Mouse (Mus musculus) kidney, postnatal 14 days (tissue): Measurements from ENCODE around the gene Htra3.

ENCODE experiments used
- DNase-seq: peaks from one replicate; pipeline ENCODE4 v3.0.0; 2022; ENCODE audit warnings: mixed read lengths

The Htra3 gene

DNA sequence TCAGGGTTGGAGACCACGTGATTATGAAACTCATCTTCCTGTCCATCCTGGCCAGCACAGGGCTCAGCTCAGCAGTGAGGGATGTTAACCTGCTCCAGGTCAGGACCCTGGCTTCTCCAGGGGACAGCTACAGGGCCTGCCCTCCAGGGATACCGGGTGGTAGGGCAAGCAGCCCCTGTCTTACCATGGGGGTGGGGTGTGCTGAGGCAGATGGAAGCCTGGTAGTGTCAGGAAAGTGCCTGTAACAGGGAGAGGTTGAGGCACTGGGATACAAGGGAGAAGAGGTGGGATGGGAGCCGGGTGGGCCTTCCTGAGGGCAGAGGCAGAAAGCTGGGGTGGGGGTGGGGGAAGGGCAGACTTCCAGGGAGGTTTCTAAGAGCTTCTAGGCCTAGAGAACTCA is 27.3 kb downstream of the Htra3 start:
- no peak for DNase-seq

DNA sequence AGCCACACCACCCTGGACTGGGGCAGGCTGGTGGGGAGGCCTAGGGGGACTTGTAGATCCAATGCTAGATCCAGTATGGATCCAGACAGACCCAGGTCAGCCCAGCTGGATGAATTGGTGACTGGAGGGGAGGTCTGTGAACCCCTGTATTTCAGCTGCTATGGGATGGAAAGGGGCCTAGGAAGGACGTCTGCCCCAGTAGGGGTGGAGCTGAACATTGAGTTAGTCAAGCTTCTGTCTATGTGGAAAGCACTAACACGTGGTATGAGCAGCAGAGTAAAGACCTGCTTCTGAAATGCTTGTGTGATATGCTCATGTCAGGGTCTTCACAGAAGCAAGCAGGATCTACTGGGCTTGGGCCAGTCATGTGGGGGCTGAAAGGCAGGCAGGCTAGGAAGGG is 31.4 kb downstream of the Htra3 start:
- DNase-seq: no peak

DNA sequence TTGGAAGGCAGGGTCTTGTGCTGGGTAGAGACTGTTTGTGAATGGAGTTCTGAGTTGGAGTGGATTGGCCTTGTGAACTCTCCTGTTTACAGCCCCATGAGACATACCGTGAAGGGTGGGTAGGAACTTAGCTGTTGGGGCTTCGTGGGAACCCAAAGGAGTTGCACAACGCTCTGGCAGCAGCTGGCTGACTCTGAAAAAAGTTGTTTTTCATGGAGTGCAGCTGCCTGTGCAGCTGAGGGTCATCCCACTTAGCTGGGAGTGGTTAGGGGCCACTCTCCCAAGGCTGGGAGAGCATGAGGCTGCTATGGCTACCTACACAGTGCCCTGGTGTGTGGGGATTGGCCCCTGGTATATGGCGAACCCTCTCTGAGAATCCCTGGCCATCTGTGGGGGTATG is 32.0 kb downstream of the Htra3 start:
- peak; percentile 35 for DNase-seq

DNA sequence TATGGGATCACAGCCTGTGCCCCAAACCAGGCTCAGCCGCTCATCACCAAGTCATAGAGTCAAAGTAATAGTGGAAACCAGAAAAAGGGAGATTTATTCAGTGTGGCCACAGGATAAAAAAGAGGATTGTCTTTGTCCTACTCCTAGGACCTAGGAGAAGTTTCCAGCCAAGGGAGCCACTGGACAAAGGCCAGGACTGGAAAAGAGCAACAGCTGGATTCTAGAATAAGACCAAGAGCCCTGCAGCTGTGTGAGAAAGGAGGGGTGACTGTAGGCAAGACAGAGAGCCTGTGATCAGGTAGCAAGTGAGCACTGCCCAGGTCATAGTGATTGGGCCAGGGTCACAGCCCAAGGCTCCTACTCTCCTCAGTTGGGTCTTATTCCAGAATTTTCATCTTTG is 32.7 kb downstream of the Htra3 start:
- peak; percentile 37 for DNase-seq

DNA sequence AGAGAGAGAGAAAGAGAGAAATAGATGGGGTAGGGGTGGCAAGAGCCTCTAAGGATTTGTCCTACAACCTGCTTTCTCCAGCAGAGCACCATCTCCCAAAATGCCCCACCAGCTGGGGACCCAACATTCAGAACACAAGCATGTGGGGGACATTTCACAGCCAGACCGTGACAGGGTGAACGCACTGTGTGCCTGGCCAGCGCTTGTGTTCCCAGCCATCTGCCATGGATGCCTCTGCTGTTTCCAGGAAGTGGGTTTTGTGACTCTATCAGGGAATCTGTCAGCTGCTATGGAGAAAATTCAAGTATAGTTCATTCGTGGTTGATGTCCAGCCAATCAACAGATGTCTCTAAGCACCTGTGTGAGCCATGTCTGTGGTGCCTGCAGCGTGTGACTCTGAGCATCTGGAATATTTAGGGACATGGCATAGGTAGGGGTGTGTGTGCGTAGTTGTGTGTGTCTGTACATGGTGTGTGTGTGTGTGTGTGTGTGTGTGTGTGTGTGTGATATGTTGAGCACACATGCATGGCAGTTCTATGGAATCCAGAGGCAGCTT is 33.6 kb downstream of the Htra3 start:
- peak; percentile 22 for DNase-seq

DNA sequence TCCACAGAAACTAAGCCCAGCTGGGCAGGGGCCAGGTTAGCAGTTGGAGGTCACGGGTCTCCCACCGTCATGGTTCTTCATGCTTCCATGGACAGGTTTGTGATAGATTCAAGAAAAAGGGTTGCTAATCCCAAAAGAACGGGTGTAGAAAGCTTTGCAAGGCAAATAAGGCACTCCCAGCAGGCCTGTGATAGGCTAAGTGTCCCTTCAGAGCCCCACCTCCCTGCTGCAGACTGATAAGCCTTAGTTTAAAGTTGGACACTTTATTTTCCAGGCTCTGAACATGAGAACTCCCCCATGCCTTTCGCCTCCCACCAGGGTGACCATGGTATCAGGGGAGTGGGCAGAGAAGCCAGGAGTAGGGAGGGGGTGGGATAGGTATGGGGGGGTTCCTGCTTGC is 35.5 kb downstream of the Htra3 start:
- DNase-seq: no peak

DNA sequence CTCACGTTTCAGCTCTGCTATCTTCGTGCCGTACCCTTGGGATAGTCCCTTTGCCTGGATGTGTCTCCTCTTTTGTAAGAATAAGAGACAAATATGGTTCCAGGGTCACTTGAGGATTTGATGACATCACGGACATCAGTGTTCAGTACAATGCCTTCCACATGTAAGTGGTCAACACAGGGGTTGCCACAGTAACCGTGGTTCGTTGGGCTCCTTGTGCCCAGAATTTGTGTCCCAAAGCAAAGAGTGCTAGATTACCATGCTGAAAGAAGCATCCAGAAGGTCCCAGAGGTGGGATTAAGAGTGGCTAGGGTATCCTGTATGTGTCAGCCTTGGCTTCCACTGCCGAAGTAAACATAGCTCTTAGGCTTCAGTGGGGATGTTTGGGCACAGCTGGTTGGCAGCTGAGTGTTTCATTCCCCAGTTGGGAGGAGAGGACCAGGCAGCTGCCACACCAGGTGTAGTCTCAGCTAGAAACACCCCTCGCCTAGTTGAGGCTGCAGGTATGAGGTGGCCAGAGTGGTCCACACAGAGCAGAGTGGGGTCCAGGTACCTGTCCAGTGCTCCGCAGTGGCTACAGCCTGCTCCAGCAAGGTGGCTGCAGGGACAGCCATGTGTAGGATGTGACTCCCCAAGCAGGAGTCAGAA is 36.1 kb downstream of the Htra3 start:
- DNase-seq: no peak

DNA sequence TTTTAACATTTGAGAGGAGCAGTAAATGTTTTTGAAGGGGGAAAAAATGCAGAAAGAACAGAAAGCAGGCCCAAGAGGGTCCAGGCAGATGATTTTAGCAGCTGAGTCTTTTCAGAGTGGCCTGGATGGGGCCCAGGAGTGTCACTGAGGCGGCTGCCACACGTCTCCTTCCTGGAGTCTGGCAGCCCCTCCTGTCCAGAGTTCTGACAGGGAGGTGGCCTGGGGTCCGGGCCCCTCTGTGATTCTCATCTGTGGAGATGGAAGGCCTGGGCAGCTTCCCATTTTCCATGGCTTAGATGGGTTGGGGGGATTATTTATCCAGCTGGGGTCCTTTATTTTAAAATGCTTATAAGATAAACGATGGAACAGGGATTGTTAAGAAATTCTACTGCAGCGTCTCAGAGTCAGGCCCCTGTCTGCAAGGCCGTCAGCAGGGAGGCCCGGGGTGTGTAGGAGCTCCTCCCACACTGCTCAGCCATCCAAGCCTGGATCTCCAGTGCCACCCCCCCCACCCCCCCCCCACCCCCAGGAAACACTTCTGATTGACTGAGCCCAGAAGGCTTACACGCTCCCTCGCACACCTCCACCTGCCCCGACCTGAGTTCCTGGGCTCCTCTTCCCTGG is 37.5 kb downstream of the Htra3 start:
- DNase-seq: peak; percentile 71

DNA sequence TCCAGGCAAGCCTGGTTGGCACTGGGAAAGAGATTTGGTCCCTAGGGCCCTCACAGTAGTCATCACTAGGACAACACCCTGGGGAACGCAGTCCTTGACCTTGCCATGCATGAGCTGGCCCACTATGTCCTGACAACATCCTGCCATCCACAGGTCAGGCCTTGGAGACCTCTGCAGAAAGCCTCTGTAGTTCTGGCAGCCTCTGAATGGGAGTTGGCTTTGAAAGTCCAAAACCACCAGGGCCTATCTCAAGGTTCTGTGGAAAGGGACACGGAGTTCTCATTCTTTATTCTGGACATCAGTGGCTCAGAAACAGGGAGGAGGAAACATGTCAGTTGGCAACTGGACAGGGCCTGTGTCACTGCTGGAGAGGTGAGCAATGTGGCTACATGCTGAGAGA is 43.6 kb downstream of the Htra3 start:
- DNase-seq: no peak

DNA sequence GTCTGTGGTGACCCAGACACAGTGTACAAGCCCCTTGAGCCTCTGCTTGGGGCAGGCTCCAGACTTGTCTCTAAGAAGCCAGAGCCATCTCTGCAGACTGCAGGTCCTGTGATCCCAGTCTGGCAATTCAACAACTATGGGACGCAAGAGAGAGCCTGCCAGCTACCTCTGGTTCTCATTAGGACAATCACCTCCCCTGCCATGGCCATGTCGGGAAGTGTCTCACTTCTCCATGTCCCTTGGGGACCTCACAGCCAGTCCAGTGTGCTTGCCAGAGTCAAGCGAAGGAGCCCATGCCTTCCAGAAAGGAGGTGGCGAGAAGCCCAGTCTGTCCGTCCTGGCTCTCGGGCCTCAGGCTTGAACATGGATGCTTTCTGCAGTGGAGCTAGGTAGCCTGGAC is 46.7 kb downstream of the Htra3 start:
- DNase-seq: no peak

DNA sequence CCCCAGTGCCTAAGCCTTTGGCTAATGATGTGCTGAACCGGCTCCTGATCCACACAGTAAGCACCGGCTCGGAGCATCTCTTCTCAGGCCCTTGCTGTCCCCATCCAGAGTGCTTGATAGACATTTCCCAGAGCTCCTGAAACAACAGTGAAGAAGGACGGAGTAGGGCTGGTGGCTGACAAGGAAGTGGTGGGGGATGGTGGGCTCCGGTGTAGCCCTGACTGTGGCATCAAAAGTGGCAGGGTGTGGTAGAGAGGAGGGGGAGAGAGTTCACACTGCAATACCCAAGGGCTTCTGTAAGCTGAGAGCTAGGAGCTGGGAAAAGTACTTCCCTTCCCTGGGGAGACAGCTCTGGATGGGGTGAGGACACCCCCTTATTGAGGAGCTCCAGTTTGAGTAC is 47.8 kb downstream of the Htra3 start:
- no peak for DNase-seq

DNA sequence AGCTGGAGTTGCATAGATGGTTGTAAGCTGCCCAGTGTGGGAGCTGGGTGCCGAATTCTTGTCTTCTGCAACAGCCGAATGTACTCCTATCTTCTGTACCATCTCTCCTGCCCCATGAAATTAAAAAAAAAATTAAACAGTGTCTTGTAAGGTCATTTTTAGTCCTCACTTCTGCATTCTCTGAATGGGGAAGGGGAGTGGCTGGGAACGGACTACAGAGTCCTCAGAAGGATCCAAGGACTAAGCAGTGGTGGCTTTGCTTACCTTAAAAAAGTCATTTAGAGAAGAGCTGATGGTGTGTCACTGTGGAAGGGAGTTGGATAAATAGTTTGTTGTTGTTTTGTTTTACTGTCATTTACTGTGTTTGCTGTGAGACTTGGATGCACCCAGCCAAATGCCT is 48.4 kb downstream of the Htra3 start:
- no peak for DNase-seq

DNA sequence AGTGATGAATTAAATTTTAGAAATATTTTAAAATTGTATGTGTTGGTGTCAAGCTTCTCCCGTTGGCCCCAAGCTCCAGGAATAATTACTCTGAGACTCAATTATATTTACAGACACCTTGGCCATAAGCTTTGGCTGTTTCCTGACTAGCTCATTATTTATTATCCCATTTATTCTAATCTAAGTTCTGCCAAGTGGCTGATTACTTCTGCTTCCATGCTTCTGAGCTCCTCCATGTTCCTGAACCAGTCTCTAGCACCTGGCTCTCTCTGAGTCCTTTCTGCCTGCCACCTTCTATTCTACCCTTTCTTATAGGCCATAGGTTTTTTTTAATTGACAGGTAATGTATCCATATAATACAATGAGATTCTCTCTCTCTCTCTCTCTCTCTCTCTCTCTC is 48.9 kb downstream of the Htra3 start:
- no peak for DNase-seq

DNA sequence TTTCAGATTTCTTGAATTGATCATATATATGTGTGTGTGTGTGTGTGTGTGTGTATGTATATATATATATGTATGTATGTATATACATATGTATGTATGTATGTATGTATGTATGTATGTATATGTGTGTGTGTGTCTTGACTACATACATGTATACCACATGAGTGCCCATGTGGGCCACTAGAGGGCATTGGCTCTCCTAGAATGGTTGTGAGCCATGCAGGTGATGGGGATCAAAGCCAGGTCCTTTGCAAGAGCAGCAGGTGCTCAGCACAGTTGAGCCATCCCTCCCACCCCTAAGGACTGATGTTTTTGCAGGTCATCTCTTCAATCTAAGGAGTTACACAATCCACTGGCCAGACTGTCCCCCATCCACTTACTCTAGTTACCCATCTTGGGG is 50.2 kb downstream of the Htra3 start:
- DNase-seq: no peak

DNA sequence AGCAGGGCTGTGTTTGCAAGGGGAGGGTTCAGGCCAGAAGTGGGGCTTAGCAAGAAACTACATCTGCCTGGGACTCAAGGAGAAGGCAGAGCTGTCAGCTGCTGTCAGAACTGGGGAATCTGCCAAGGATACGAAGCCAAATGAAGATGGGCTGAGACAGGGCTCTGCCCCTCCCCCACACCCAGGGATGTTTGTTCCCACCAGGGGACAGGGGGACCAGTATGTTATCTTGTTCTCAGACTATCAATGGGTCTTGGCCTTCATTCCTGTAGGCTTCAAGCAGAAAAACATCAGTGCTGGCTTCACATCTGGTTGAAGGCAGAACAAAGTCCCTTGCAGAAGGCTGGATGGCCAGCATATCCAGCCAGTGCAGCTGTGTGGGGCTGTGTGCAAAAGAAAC is 50.9 kb downstream of the Htra3 start:
- peak; percentile 74 for DNase-seq

DNA sequence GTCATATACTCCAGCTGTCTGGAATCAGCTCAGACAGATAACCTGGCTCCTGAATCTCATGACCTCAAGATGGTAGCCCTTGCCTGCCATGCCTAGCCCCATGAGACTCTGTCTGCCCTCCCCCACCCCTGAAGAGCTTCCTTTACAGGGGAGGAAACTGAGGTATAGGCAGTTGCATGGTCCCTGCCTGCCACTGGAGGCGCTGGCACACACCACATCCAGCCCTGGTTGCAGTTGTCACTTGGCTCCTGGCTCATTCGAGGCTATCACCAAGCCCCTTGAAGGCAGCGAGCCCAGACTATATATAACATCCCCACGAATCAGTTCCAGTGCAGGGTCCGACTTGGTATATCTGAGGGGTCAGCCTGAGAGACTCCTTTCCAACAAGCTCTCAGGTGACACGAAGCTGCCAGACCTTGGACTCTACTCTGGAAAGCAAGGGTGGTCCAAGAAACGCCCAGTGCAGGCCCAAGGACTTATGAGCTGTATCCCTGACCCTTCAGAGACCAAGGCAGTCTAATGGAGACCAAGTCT is 52.2 kb downstream of the Htra3 start:
- DNase-seq: no peak

DNA sequence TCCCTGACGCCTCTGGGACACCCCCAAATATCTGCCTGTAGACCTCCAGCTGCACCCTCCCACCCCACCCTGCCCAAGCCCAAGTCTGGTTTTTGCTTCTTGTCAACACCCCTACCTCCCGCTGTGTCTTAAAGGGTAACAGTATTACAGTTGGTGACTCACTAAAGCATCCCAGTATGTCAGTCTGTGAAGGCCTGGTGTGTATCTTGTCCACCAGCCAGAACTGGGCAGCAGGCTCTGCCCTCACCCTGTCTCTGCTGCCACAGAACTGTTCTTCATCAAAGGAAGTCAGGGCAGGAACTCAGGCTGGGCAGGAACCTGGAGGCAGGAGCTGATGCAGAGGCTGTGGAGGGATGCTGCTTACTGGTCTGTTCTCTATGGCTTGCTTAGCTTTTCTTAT is 53.2 kb downstream of the Htra3 start:
- no peak for DNase-seq

DNA sequence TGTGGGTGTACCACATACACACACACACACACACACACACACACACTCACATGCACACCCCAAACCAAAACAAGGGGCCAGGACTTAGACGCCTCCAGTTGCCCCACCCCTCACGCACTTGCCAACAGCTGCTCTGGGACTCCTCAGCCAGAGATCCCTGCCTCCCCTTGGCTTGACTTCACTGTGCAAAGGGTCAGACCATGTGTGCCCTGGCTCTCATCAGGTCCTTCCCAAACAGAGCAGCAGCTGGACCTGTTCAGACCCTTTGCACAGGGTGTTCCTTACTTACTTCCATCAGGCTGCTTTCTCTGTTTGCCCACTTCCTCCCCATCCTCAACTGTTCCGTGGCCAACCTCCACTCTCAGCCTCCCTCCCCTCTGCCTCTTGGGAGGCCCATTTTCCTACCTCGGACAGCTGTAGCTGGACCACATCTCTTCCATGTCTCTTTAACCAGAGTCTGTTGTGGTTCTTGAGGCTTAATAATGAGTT is 54.8 kb downstream of the Htra3 start:
- DNase-seq: peak; percentile 52

DNA sequence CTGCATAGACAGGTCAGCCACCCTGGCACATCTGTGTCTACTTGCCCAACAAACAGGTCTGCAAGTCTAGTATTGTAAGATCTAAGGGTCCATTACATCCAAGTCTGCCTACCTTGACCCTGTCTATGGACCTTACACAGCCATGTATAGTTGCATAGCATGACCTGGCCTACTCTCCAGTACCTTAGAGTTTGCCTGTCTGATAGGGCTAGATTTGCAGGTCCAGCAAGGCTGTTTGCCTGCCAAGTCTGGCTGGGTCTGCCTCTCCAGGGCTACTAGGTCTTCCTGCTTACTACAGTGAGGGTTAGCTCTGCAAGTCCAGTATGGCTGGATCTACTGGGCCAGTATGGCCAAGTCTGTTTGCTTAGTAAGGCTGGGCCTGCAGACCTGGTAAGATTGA is 55.8 kb downstream of the Htra3 start:
- no peak for DNase-seq

DNA sequence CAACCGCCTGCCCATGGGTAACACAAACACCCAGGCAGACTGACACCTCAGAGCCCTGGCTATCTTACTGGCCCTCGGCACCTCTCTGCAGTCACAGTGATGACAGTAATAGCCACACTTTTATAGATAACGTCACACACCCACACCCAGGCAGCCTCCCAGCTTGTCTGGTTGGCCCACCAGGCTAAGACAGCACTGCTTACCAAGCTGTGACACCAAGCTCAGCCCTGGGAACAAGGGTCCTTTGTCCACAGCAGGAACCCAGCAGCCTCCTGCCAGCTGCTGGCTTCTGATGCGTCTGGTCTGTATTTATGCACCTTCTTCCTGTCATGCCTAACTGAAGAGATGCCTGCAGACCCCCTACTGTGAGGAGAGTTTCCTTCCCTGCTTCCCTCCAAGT is 58.5 kb downstream of the Htra3 start:
- DNase-seq: no peak

DNA sequence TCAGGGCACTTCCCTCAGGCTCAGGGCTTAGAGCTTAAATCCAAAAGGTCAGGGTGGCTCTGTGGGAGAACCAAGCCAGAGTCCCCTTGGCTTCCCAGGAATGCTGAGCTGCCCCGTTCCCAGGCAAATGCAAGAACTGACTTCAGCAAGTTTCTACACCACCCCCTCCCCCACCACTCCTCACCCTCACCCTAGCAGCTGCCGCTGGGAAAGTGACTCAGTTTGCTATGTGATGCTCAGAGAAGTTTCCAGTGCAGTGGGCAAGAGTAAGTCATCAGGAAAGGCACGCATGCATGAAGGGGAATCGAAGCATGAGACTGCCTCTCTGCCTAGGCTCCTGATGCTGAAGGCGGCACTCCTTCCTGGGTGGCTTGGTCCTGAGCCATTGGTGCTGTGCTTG is 62.6 kb downstream of the Htra3 start:
- peak; percentile 45 for DNase-seq

DNA sequence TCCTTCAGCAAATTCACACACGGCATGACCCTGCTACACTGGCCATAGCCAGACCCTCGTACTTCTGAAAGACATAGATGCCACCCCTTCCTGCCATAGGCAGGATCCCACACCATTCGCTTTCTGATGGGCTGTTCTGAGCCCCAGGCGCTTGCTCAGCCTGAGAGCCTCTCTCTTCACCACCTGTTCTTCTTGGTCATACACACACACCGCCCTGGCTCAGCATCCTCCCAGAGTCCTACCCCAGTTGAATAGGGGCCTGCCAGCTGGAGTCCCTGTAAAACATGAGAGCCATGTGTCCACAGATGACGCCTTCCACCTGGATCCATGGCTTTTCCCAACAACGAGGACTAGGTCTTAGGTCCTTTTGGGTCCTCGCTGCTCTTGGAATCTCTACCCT is 66.9 kb downstream of the Htra3 start:
- DNase-seq: no peak

DNA sequence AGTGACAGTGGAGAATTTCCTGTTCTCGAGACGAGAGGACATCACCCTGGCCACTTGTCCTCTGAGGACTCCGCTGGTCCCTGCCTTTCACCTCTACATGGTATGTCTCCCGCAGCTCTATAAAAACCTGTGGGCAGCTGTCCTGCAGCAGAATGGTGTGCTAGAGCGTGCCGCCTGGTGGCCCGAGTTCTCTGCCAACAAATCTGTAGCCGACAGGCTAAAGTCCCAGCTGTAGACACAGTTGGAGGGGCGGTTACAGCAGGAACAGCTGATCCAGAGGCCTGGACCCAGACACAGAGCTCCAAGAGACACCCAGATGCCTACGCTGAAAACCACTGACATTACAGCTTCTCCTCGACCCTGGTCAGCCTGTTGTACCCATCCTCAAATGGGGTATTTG is 67.7 kb downstream of the Htra3 start:
- peak; percentile 53 for DNase-seq

DNA sequence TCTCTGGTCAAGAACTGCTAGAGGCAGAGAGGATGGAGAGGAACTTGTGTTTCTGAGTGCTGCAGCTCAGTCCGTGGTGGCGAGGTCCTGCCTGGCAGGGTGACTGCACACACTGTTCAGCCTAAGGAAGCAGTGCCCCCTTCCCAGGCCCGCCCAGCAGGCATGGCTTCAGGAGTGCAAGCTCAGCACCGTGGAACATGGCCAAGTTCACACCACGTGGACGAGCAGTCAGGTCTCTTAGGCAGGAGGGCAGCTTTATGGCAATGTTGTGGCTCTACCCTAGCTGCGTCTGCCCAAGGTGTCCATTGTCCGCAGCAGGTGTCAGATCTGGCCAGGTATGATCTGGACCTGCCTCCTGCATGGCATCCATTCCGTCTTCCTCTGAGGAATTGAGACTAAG is 68.4 kb downstream of the Htra3 start:
- DNase-seq: peak; percentile 74

DNA sequence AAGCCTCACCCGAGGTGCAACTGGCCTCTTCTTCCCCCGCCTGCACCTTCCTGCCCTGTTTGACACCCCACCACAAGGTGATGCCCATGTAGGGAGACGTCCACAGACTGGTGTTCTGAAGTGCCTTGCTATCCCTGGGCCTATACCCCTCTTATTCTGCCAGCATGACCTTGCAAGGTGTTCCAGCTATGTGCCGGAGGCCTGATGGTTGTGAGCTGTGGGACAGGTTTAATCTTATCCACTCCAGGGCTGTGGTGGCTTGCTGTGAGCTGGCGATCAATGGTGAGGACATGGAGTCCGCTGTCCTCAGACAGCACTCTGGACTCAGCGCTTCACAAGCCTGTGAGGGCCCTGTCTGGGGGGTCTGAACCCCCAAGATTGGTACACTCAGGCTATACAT is 69.2 kb downstream of the Htra3 start:
- DNase-seq: no peak
